Mouse (Mus musculus) lung, adult 2 months (tissue): ENCODE data around the gene Mkrn2.

Experiments used
- CTCF ChIP-seq: fragments of 200-500 bp; IDR thresholded peaks from 2 replicates; pipeline ENCODE4 v1.5.1; 2011; ENCODE audit warnings: mild to moderate bottlenecking, low read length, control low read depth; ENCODE audit not compliant: insufficient read depth
- POLR2A ChIP-seq: fragments of 200-500 bp; IDR thresholded peaks from 2 replicates; pipeline ENCODE4 v1.6.1; 2011; ENCODE audit warnings: low read depth, mild to moderate bottlenecking, control low read depth, low read length, borderline replicate concordance; ENCODE audit errors: extremely low read depth

DNA sequence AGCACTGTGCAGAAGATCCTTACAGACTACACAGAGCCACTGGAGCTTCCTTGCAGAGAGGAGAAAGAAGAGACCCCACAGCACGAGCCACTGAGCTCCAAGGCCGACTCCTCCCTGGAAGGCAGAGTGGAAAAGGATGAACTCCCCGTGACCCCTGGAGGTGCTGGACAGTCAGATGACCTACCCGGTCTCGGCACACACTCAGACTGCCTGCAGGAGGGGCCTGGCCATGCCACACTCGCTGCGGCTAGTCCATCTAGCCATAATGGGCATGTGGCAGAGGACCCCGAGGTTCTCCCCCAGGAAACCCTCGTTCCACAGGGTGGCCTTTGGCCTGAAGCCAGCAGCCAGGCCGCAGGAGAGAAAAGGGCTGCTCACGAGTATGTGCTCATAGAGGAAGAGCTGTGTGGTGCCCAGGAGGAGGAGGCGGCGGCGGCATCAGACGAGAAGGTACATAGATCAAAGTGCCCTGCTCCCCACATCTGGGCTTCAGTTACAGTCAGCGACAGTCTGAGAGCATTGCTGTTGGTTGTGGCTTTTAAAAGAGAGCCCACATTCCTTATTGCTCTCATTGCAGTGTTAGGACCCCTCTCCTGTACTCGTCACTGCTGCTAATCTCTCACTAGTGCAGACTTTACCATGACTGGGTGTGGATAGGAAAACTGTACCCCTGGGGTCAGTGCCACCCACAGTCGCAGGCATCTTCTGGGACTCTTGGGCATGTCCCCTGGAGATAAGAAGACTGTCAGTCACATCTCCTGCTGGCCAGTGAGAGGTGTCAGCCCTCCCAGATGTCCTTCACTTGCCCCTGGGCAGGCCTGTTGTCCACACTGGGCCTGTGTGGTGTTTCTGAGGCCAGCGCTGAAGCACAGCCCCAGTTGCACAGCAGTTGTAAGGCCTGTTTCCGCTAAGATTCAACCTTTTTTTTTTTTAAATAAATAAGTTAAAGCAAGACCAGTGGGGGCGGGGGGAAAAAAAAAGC lies 41.8 kb upstream of the Mkrn2 start:
- no peak for TF ChIP-seq CTCF
- no peak for TF ChIP-seq POLR2A
